11 mouse cellular contexts compared by ENCODE assay signal in genomic region chr2:168780024-168780423, GRCm38 (mm10). TPM values are rescaled to one million over a fixed set of nuclear protein-coding genes. Genes with fewer than 3 reads are reported as not detected.
DNase-seq lines count a peak whose midpoint lies in the region; ATAC-seq and TF ChIP-seq lines count a peak whose summit lies in the region.
"Had no signal": no experiment of that assay in that cellular context is flagged by ENCODE, and none has a peak within 500 bp of the region (broad histone marks: within the 10 kb centered on the region; RNA-seq: fewer than 3 reads in every experiment).

No protein-coding gene starts in this region.

- 7% methylated on average over 9 of the region's 9 CpGs for WGBS in hindbrain, embryonic 16.5 days
- WGBS in hindbrain, embryonic 14.5 days = 5% methylated on average over 9 of the region's 9 CpGs
- 29% methylated on average over 9 of the region's 9 CpGs for WGBS in liver, embryonic 15.5 days (ENCODE audit: insufficient replicate concordance)
- 13% methylated on average over 9 of the region's 9 CpGs for WGBS in kidney, embryonic 16.5 days

- H3K27ac ChIP-seq in hindbrain, embryonic 16.5 days (ENCODE audit: low read depth, low read length) = no peak overlapping the region
- no peak overlapping the region for H3K27ac ChIP-seq in hindbrain, embryonic 14.5 days
- H3K27ac ChIP-seq in ES-Bruce4 (ENCODE audit: insufficient read depth, low read length) = peak overlapping the region; percentile 45; the same call in 1 of the 2 replicates
- peak overlapping the region; percentile 45; the same call in 1 of the 2 replicates for H3K27ac ChIP-seq in liver, embryonic 15.5 days (replicated peaks)
- H3K27ac ChIP-seq in kidney, embryonic 16.5 days (ENCODE audit: low read length) = no peak overlapping the region

- H3K27me3 ChIP-seq in hindbrain, embryonic 16.5 days (replicated peaks; ENCODE audit: control insufficient read depth, insufficient read depth, low read length) = no peaks in the 10 kb centered on the region
- H3K27me3 ChIP-seq in hindbrain, embryonic 14.5 days (ENCODE audit: control insufficient read depth, insufficient read depth, low read length) = no peaks in the 10 kb centered on the region
- H3K27me3 ChIP-seq in ES-Bruce4 (ENCODE audit: control insufficient read depth, insufficient read depth, low read length, poor library complexity, severe bottlenecking) = no peaks in the 10 kb centered on the region
- H3K27me3 ChIP-seq in liver, embryonic 15.5 days = no peaks in the 10 kb centered on the region
- no peaks in the 10 kb centered on the region; the same call in 1 of the 2 replicates for H3K27me3 ChIP-seq in kidney, embryonic 16.5 days (ENCODE audit: insufficient read depth, low read length)

- no peak overlapping the region for H3K4me3 ChIP-seq in hindbrain, embryonic 16.5 days (ENCODE audit: low read length)
- H3K4me3 ChIP-seq in hindbrain, embryonic 14.5 days (replicated peaks; ENCODE audit: low read length) = no peak overlapping the region
- H3K4me3 ChIP-seq in ES-Bruce4 (ENCODE audit: low read depth, low read length) = no peak overlapping the region
- no peak overlapping the region for H3K4me3 ChIP-seq in liver, embryonic 15.5 days (replicated peaks)
- no peak overlapping the region for H3K4me3 ChIP-seq in kidney, embryonic 16.5 days (ENCODE audit: low read length)

- H3K36me3 ChIP-seq in hindbrain, embryonic 16.5 days (ENCODE audit: control insufficient read depth, insufficient read depth, low read length) = no peaks in the 10 kb centered on the region
- H3K36me3 ChIP-seq in hindbrain, embryonic 14.5 days (replicated peaks; ENCODE audit: control insufficient read depth, insufficient read depth) = no peaks in the 10 kb centered on the region
- H3K36me3 ChIP-seq in ES-Bruce4 (ENCODE audit: control insufficient read depth, insufficient read depth, low read length, poor library complexity, severe bottlenecking) = no peaks in the 10 kb centered on the region
- H3K36me3 ChIP-seq in liver, embryonic 15.5 days (replicated peaks) = no peaks in the 10 kb centered on the region
- no peaks in the 10 kb centered on the region for H3K36me3 ChIP-seq in kidney, embryonic 16.5 days (ENCODE audit: insufficient read depth, low read length)

- DNase-seq in hindbrain, embryonic 14.5 days (ENCODE audit: low spot score) = no peak
- DNase-seq in ZHBTc4 (ENCODE audit: low read depth, low spot score) = peak; percentile 76
- no peak for DNase-seq in urinary bladder, adult 2 months (ENCODE audit: low spot score)
- DNase-seq: cerebellum, adult 9-11 months; kidney, postnatal 10 days had no signal

- peak overlapping the region; percentile 12; the same call in 1 of the 2 replicates for H3K4me2 ChIP-seq in hindbrain, embryonic 16.5 days (ENCODE audit: low read length)
- H3K4me2 ChIP-seq in hindbrain, embryonic 14.5 days (replicated peaks) = no peak overlapping the region
- no peak overlapping the region for H3K4me2 ChIP-seq in liver, embryonic 15.5 days
- H3K4me2 ChIP-seq in kidney, embryonic 16.5 days (replicated peaks; ENCODE audit: low read depth, low read length) = no peak overlapping the region
- H3K4me2 ChIP-seq: heart, embryonic 11.5 days had no signal

- peaks cover 4% of the 10 kb centered on the region for H3K4me1 ChIP-seq in hindbrain, embryonic 16.5 days (ENCODE audit: control insufficient read depth, insufficient read depth, low read depth, low read length)
- peaks cover 9% of the 10 kb centered on the region; the same call in 1 of the 2 replicates for H3K4me1 ChIP-seq in hindbrain, embryonic 14.5 days (replicated peaks; ENCODE audit: control insufficient read depth, insufficient read depth, low read length)
- peaks cover 3% of the 10 kb centered on the region for H3K4me1 ChIP-seq in ES-Bruce4 (ENCODE audit: control insufficient read depth, insufficient read depth, low read length)
- H3K4me1 ChIP-seq in liver, embryonic 15.5 days (replicated peaks) = peaks cover 4% of the 10 kb centered on the region; the same call in 1 of the 2 replicates
- H3K4me1 ChIP-seq in kidney, embryonic 16.5 days (ENCODE audit: insufficient read depth, low read length) = no peaks in the 10 kb centered on the region

- no peak for TF ChIP-seq POLR2A in ES-Bruce4 (IDR thresholded peaks at IDR 0.05; ENCODE audit: insufficient read depth, low read length)

- ATAC-seq in hindbrain, embryonic 16.5 days = no peak
- ATAC-seq in hindbrain, embryonic 14.5 days (ENCODE audit: low FRiP score) = no peak
- no peak; the same call in 1 of the 2 replicates for ATAC-seq in liver, embryonic 15.5 days (ENCODE audit: insufficient read depth)
- no peak for ATAC-seq in kidney, embryonic 16.5 days (ENCODE audit: low FRiP score, low TSS enrichment)

- H3K9me3 ChIP-seq in hindbrain, embryonic 16.5 days (ENCODE audit: control insufficient read depth, low read length) = no peaks in the 10 kb centered on the region
- no peaks in the 10 kb centered on the region for H3K9me3 ChIP-seq in hindbrain, embryonic 14.5 days (ENCODE audit: control insufficient read depth, low read length)
- no peaks in the 10 kb centered on the region for H3K9me3 ChIP-seq in ES-Bruce4 (replicated peaks; ENCODE audit: control insufficient read depth, insufficient read depth, low read length, poor library complexity, severe bottlenecking)
- H3K9me3 ChIP-seq in liver, embryonic 15.5 days (replicated peaks) = no peaks in the 10 kb centered on the region
- 0 out of 2 replicates have a peak, but pooled peaks cover 3% of the 10 kb centered on the region for H3K9me3 ChIP-seq in kidney, embryonic 16.5 days (ENCODE audit: low read length)

- 0 out of 2 replicates have a peak overlapping the region, but pooled peaks have one; percentile 27 for H3K9ac ChIP-seq in hindbrain, embryonic 16.5 days (ENCODE audit: low read depth, low read length)
- no peak overlapping the region for H3K9ac ChIP-seq in hindbrain, embryonic 14.5 days
- H3K9ac ChIP-seq in ES-Bruce4 (ENCODE audit: low read depth, poor library complexity, severe bottlenecking) = no peak overlapping the region
- no peak overlapping the region for H3K9ac ChIP-seq in liver, embryonic 15.5 days
- no peak overlapping the region for H3K9ac ChIP-seq in kidney, embryonic 16.5 days (replicated peaks; ENCODE audit: low read length)

- TF ChIP-seq CTCF in ES-Bruce4 (IDR thresholded peaks at IDR 0.05; ENCODE audit: low read depth, low read length) = peak; percentile 13

- TF ChIP-seq EP300 in ES-Bruce4 (IDR thresholded peaks at IDR 0.05; ENCODE audit: insufficient read depth, low read depth, low read length) = peak; percentile 95

RNA-seq across cellular contexts. Expression of gene Sall4, which starts 12.3 kb away (rescaled TPM):
- 0.51 and 0.76 TPM in 2 replicates for polyA plus RNA-seq in hindbrain, embryonic 16.5 days (2015; fragmentation: Nextera tagmentation; extraction: Ambion mirVana)
- polyA plus RNA-seq in hindbrain, embryonic 14.5 days (2014; fragmentation: Nextera tagmentation; extraction: Ambion mirVana) = 0.37 and 1.7 TPM in 2 replicates
- 244 and 245 TPM in 2 replicates for polyA plus RNA-seq in ES-Bruce4 (2011; ENCODE audit: insufficient read depth, insufficient read length, low read depth, missing spikeins)
- polyA plus RNA-seq in liver, embryonic 15.5 days (2015; fragmentation: Nextera tagmentation; extraction: Ambion mirVana) = 3.6 and 3.9 TPM in 2 replicates
- polyA plus RNA-seq in urinary bladder, adult 2 months (2012; rRNA removed) = 0.15 and 0.16 TPM in 2 replicates
- polyA plus RNA-seq in kidney, embryonic 16.5 days (2015; fragmentation: Nextera tagmentation; extraction: Ambion mirVana) = 0.09 and 0.23 TPM in 2 replicates
- polyA plus RNA-seq: liver, adult 2 months had no signal

RNA-seq across cellular contexts. Expression of gene Atp9a, which starts 37.8 kb away (rescaled TPM):
- polyA plus RNA-seq in hindbrain, embryonic 16.5 days (2015; fragmentation: Nextera tagmentation; extraction: Ambion mirVana) = 85.0 and 89.8 TPM in 2 replicates
- polyA plus RNA-seq in hindbrain, embryonic 14.5 days (2014; fragmentation: Nextera tagmentation; extraction: Ambion mirVana) = 77.1 and 82.0 TPM in 2 replicates
- polyA plus RNA-seq in ES-Bruce4 (2011; ENCODE audit: insufficient read depth, insufficient read length, low read depth, missing spikeins) = 28.9 and 29.3 TPM in 2 replicates
- polyA plus RNA-seq in liver, embryonic 15.5 days (2015; fragmentation: Nextera tagmentation; extraction: Ambion mirVana) = 3.3 and 4.2 TPM in 2 replicates
- polyA plus RNA-seq in urinary bladder, adult 2 months (2012; rRNA removed) = 32.4 and 42.3 TPM in 2 replicates
- polyA plus RNA-seq in kidney, embryonic 16.5 days (2015; fragmentation: Nextera tagmentation; extraction: Ambion mirVana) = 10.3 and 12.4 TPM in 2 replicates

Comparison
In these comparisons a context has a peak if more than half of its experiments do, and no peak if none do; other contexts are left out.
1. H3K27ac ChIP-seq: peak in ES-Bruce4 (single experiment) and liver, embryonic 15.5 days (single experiment); none in hindbrain, embryonic 16.5 days (single experiment), hindbrain, embryonic 14.5 days (single experiment) and kidney, embryonic 16.5 days (single experiment).
2. RNA of gene Sall4, which starts 12.3 kb away (polyA plus RNA-seq): 244 to 245 TPM in ES-Bruce4; 3.6 to 3.9 TPM in liver, embryonic 15.5 days, 0.51 to 0.76 TPM in hindbrain, embryonic 16.5 days, 0.37 to 1.7 TPM in hindbrain, embryonic 14.5 days, 0.15 to 0.16 TPM in urinary bladder, adult 2 months and 0.09 to 0.23 TPM in kidney, embryonic 16.5 days; every median in the first group is over 10 times any median in the second.